Mouse (Mus musculus): Measurements from ENCODE around the gene Gdf7. TPM values are rescaled to one million over a fixed set of nuclear protein-coding genes. Genes with fewer than 3 reads are reported as not detected.

Gene Gdf7
- polyA plus RNA-seq, 1 experiment from 2014 or later: not detected

- peak overlapping the region; percentile 50 for H3K9ac ChIP-seq (replicated peaks; ENCODE audit: low read depth, low read length)
- peak overlapping the region; percentile 46 for H3K4me3 ChIP-seq (replicated peaks; ENCODE audit: low read length)
- peak; percentile 0; the same call in 1 of the 2 replicates for ATAC-seq
- no peaks in the 10 kb centered on the region for H3K36me3 ChIP-seq (ENCODE audit: control insufficient read depth, insufficient read depth)
- no peaks in the 10 kb centered on the region for H3K9me3 ChIP-seq (ENCODE audit: control insufficient read depth, low read length)
- peak overlapping the region; percentile 68 for H3K4me2 ChIP-seq (ENCODE audit: low read length)
- peaks cover 82% of the 10 kb centered on the region for H3K27me3 ChIP-seq (replicated peaks; ENCODE audit: control insufficient read depth, insufficient read depth, low read length)
- WGBS: 2% methylated on average over 45 of the region's 46 CpGs
- H3K27ac ChIP-seq (ENCODE audit: low read length): no peak overlapping the region
- H3K4me1 ChIP-seq (replicated peaks; ENCODE audit: control insufficient read depth, insufficient read depth, low read length): peaks cover 22% of the 10 kb centered on the region
Measured at GRCm38 (mm10) chr12:8301011-8301814, 541 bp downstream of the Gdf7 start.

DNA sequence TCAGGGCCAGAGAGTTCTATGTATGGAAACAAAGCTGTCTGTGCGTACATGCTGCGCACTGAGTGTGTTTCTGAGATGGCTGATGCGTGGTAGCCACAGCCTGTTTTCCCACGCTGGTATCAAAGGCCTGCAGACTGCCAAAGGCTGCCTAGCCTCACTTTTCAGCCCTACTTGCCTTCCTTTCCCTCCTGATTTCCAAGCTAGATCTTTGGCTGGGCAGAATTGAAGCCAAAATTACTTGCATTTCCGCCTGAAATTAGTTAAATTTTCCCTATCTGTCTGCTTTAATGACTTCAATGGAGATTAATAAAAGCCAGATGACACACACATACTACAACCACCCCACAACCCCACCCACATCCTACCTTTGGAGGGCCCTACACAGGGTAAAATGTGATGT, 1.2 kb downstream of the Gdf7 start:
- Histone ChIP-seq H3K27ac (ENCODE audit: low read length) (no peak overlapping the region), H3K4me3 (replicated peaks; ENCODE audit: low read length) (no peak overlapping the region), H3K4me2 (ENCODE audit: low read length) (no peak overlapping the region), H3K4me1 (replicated peaks; ENCODE audit: control insufficient read depth, insufficient read depth, low read length) (peaks cover 22% of the 10 kb centered on the region), H3K9ac (replicated peaks; ENCODE audit: low read depth, low read length) (no peak overlapping the region), H3K27me3 (replicated peaks; ENCODE audit: control insufficient read depth, insufficient read depth, low read length) (peaks cover 83% of the 10 kb centered on the region), H3K36me3 (ENCODE audit: control insufficient read depth, insufficient read depth) (no peaks in the 10 kb centered on the region), H3K9me3 (ENCODE audit: control insufficient read depth, low read length) (no peaks in the 10 kb centered on the region)
- 27% methylated on average over 5 of the region's 5 CpGs for WGBS
- no peak for ATAC-seq

- 13% methylated on average over 10 of the region's 10 CpGs for WGBS
- ATAC-seq: no peak
- Histone ChIP-seq H3K4me1 (replicated peaks; ENCODE audit: control insufficient read depth, insufficient read depth, low read length) (peaks cover 22% of the 10 kb centered on the region), H3K4me3 (replicated peaks; ENCODE audit: low read length) (no peak overlapping the region), H3K9ac (replicated peaks; ENCODE audit: low read depth, low read length) (no peak overlapping the region), H3K36me3 (ENCODE audit: control insufficient read depth, insufficient read depth) (no peaks in the 10 kb centered on the region), H3K4me2 (ENCODE audit: low read length) (no peak overlapping the region), H3K27ac (ENCODE audit: low read length) (no peak overlapping the region), H3K27me3 (replicated peaks; ENCODE audit: control insufficient read depth, insufficient read depth, low read length) (peaks cover 84% of the 10 kb centered on the region), H3K9me3 (ENCODE audit: control insufficient read depth, low read length) (no peaks in the 10 kb centered on the region)
Measured at GRCm38 (mm10) chr12:8300111-8300480, 1.7 kb downstream of the Gdf7 start.

DNA sequence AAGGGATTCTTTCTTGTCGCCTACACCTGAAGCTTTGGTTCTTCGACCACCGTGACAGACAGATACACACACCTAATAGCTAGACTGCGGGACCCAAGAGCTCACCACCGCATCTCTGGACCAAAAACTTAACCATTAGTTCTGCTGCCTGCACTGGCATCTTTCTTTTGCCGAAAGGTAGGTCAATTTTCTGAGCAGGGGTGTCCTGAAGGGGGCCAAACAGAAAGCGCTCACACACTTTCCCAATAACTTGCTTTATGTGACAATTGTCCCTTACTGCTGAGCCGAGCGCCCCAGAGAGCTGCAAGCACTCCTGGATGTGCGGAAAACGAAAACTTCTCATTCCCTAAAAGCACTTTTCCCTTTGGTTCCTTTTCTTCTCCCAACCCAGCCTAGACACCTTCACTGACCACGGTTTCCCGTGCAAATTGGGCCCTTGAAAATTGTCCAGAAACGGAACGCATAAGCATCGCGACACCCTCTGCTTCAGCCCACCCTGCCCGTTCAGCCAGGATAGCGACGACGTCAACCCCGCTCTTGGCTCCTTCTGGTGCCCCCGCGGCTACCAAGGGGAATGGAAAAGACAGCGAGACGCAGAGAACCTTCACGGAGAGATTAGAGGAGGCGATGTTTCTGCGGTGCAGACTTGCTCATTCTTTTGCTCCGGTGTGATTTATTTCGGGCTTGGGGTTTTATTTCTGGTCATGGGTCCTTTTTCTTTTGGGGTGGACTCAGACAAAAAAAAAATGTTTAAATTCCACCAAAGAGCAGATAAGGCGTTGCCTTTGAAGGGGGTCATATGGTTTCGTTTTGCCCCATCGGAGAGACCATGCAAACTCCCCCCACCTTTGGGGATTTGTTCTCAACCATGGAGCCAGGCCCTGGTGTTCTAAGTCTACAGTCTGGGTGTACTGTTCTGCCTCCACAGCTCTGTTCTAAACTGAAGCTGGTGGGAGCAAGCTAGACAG, 2.3 kb downstream of the Gdf7 start:
- Histone ChIP-seq H3K27ac (ENCODE audit: low read length) (no peak overlapping the region), H3K27me3 (replicated peaks; ENCODE audit: control insufficient read depth, insufficient read depth, low read length) (peaks cover 79% of the 10 kb centered on the region), H3K36me3 (ENCODE audit: control insufficient read depth, insufficient read depth) (no peaks in the 10 kb centered on the region), H3K9ac (replicated peaks; ENCODE audit: low read depth, low read length) (no peak overlapping the region), H3K4me2 (ENCODE audit: low read length) (no peak overlapping the region), H3K9me3 (ENCODE audit: control insufficient read depth, low read length) (no peaks in the 10 kb centered on the region), H3K4me3 (replicated peaks; ENCODE audit: low read length) (no peak overlapping the region), H3K4me1 (replicated peaks; ENCODE audit: control insufficient read depth, insufficient read depth, low read length) (peaks cover 22% of the 10 kb centered on the region)
- no peak for ATAC-seq
- 3% methylated on average over 34 of the region's 34 CpGs for WGBS

DNA sequence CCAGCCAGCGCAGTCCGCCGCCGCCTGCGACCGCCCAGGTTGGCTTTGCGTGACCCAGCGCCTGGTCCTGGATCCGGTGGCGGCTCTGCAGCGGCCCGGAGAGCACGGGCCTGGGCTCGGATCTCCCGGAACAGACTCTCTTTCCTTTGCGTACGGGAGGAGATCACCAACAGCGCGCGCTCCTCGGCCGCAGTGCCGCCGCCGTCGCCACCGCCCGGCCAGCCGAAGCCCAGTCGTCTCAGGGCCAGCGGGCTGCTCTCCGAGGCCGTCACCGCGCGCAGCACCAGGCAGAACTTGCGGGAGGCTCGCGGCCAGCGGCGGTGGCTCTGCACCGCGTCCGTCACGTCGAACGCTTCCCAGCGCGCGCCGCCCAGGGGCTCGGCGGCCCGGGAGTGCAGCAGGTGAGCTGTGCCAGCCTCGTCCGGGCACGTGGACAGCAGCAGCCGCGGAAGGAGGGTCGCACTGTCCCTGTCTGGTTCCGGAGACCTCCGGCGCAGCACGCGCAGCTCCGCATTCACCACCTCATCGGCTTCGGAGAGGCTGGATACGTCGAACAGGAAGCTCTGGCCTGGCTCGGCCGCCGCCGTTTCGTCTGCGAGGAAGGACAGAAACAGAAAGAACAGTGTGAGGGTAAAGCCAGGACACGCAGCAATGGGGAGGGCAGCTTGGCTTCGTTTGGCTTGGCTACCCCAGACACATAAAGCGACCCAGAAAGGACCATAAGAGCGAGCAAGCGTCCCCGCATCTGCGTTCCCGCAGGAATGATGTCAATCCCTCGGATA, 3.2 kb downstream of the Gdf7 start:
- Histone ChIP-seq H3K4me1 (replicated peaks; ENCODE audit: control insufficient read depth, insufficient read depth, low read length) (peaks cover 22% of the 10 kb centered on the region), H3K9me3 (ENCODE audit: control insufficient read depth, low read length) (no peaks in the 10 kb centered on the region), H3K27me3 (replicated peaks; ENCODE audit: control insufficient read depth, insufficient read depth, low read length) (peaks cover 71% of the 10 kb centered on the region), H3K4me3 (replicated peaks; ENCODE audit: low read length) (peak overlapping the region; percentile 37), H3K36me3 (ENCODE audit: control insufficient read depth, insufficient read depth) (no peaks in the 10 kb centered on the region), H3K4me2 (ENCODE audit: low read length) (peak overlapping the region; percentile 56), H3K9ac (replicated peaks; ENCODE audit: low read depth, low read length) (peak overlapping the region; percentile 19; the same call in 1 of the 2 replicates), H3K27ac (ENCODE audit: low read length) (no peak overlapping the region)
- under 1% methylated on average over 82 of the region's 85 CpGs for WGBS
- peak; percentile 2; the same call in 1 of the 2 replicates for ATAC-seq

DNA sequence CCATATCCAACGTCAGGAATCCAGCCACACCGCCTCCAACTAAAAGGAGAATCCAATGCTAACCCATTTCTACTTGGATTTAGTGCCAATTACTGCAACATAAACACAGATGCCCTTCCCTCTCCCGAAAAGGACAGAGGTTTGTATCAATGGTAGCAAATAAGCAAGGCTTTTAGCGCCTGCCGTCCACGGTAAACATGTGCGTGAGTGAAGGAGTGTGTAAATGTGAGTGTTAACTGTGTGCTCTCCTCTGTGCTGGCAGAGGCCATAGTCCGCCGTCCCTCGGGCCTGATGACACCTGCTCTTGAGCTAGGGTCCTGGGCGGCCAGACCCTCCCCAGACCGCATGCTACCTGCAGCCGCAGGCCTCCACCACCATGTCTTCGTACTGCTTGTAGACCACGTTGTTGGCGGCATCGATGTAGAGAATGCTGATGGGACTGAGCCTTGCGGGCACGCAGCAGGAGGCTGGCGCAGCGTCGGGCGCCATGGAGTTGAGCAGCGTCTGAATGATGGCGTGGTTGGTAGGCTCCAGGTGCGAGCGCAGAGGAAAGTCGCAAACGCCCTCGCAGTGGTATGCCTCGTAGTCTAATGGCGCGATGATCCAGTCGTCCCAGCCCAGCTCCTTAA, 4.1 kb downstream of the Gdf7 start:
- WGBS: 5% methylated on average over 34 of the region's 34 CpGs
- Histone ChIP-seq H3K36me3 (ENCODE audit: control insufficient read depth, insufficient read depth) (no peaks in the 10 kb centered on the region), H3K9me3 (ENCODE audit: control insufficient read depth, low read length) (no peaks in the 10 kb centered on the region), H3K27me3 (replicated peaks; ENCODE audit: control insufficient read depth, insufficient read depth, low read length) (peaks cover 63% of the 10 kb centered on the region), H3K4me1 (replicated peaks; ENCODE audit: control insufficient read depth, insufficient read depth, low read length) (peaks cover 22% of the 10 kb centered on the region), H3K9ac (replicated peaks; ENCODE audit: low read depth, low read length) (no peak overlapping the region), H3K4me3 (replicated peaks; ENCODE audit: low read length) (peak overlapping the region; percentile 37), H3K4me2 (ENCODE audit: low read length) (peak overlapping the region; percentile 56), H3K27ac (ENCODE audit: low read length) (no peak overlapping the region)
- ATAC-seq: peak; percentile 14; the same call in 1 of the 2 replicates

DNA sequence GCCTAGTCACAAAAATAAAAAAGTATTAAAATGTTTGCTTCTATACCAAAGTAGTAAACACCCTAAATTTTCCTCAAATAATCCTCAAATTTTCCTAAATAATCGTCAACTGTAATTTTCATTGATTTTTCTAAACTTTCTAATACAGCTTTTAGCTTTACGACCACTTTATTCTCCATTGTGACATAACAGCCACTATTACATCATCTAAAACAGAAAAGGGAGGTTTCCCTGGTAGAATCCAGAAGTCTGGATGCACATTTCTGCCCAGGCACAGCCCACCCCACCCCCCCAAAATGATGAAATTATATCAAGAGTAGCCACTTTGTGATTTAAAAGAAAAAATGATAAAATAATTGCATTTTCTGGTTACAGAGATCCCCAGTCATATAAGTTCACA, 5.6 kb downstream of the Gdf7 start:
- H3K9ac ChIP-seq (replicated peaks; ENCODE audit: low read depth, low read length): no peak overlapping the region
- H3K4me2 ChIP-seq (ENCODE audit: low read length): no peak overlapping the region
- H3K27me3 ChIP-seq (replicated peaks; ENCODE audit: control insufficient read depth, insufficient read depth, low read length): peaks cover 51% of the 10 kb centered on the region
- H3K27ac ChIP-seq (ENCODE audit: low read length): no peak overlapping the region
- no peak for ATAC-seq
- H3K4me1 ChIP-seq (replicated peaks; ENCODE audit: control insufficient read depth, insufficient read depth, low read length): peaks cover 14% of the 10 kb centered on the region
- H3K36me3 ChIP-seq (ENCODE audit: control insufficient read depth, insufficient read depth): no peaks in the 10 kb centered on the region
- 79% methylated on average over 2 of the region's 2 CpGs for WGBS
- no peak overlapping the region for H3K4me3 ChIP-seq (replicated peaks; ENCODE audit: low read length)
- H3K9me3 ChIP-seq (ENCODE audit: control insufficient read depth, low read length): no peaks in the 10 kb centered on the region

DNA sequence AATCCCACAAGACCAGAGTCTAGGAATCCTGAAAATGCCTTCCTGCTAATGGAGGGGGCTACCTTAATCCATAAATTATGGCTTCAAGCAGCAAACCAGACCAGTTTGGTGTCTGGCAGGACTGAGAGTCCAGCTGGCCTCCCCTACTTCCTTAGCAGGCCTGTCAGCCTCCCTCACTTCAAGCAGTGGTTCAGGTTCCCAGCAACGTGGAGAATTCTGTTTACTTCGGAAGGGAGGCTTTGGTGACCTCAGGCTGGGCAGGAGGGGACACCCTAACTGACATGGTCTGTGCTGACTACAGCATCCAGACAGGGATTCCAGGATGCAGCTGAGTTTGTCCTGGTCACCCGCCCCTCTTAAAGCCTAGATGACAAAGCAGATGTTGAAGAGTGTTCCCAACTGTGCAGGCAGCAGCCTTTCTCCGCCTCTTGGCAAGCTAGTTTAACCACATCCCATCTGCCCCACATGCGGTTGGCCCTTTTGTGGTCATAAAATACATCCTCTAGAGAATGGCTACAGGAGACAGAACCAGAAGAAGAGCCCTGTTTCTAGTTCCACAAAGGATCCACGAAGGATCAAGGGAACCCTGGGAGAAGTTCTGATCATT, 6.3 kb downstream of the Gdf7 start:
- H3K4me3 ChIP-seq (replicated peaks; ENCODE audit: low read length): no peak overlapping the region
- no peaks in the 10 kb centered on the region for H3K36me3 ChIP-seq (ENCODE audit: control insufficient read depth, insufficient read depth)
- H3K27ac ChIP-seq (ENCODE audit: low read length): no peak overlapping the region
- no peak overlapping the region for H3K4me2 ChIP-seq (ENCODE audit: low read length)
- WGBS: 55% methylated on average over 6 of the region's 6 CpGs
- H3K9me3 ChIP-seq (ENCODE audit: control insufficient read depth, low read length): no peaks in the 10 kb centered on the region
- peaks cover 18% of the 10 kb centered on the region for H3K4me1 ChIP-seq (replicated peaks; ENCODE audit: control insufficient read depth, insufficient read depth, low read length)
- no peak overlapping the region for H3K9ac ChIP-seq (replicated peaks; ENCODE audit: low read depth, low read length)
- H3K27me3 ChIP-seq (replicated peaks; ENCODE audit: control insufficient read depth, insufficient read depth, low read length): peaks cover 43% of the 10 kb centered on the region
- ATAC-seq: no peak

All from forebrain, embryonic 16.5 days (tissue).